Mouse (Mus musculus): ENCODE measurements around the gene Elmod3. TPM values are rescaled to one million over a fixed set of nuclear protein-coding genes. Genes with fewer than 3 reads are reported as not detected.

Gene Elmod3
- polyA plus RNA-seq, 1 experiment from 2014 or later, result 16.8 TPM

DNA sequence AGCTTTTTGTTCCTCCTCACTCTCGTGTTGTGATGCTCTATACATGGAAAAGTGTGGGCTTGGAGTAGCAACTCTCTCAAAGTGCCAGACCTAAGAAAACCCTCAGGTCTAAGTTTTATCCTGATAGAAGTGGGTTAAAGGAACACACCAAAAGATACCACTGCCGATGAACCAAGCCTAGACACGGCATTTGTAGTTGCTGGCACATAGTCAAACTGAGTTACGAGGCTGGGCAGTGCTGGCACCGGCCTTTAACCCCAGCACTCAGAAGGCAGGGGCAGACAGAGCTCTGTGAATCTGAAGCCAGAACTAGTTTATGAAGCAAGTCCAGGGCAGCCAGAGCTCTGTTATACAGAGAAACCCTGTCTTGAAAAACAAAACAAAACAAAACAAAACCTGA lies 9.5 kb upstream of the Elmod3 start:
- Histone ChIP-seq H3K9ac (no peak overlapping the region), H3K4me2 (no peak overlapping the region), H3K27me3 (no peaks in the 10 kb centered on the region), H3K36me3 (peaks cover 91% of the 10 kb centered on the region), H3K9me3 (replicated peaks) (no peaks in the 10 kb centered on the region), H3K4me1 (no peaks in the 10 kb centered on the region), H3K27ac (no peak overlapping the region), H3K4me3 (replicated peaks) (no peak overlapping the region)
- WGBS, result 76% methylated on average over 5 of the region's 5 CpGs
- no peak for ATAC-seq (replicated peaks; ENCODE audit: low FRiP score)

DNA sequence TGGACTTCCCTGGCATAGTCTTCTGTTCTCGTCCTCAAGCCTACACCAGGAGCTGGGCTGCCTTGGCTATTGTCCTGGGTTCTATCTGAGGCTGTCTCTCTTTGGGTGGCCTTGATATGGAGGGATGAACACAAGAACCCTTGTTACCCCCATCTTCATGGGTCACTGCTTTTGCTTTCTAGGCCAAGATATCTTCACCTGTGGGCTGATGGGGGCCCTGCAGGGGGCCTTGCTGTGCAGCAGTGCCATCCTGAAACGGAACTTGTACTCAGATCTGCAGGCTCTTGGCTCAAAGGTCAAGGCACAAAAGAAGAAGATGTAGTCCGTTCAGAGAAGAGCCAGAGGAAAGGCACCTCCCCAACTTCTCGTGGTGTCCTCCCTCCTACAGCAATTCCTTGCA lies 8.8 kb upstream of the Elmod3 start:
- no peaks in the 10 kb centered on the region for H3K27me3 ChIP-seq
- H3K36me3 ChIP-seq, result peaks cover 90% of the 10 kb centered on the region
- no peak for ATAC-seq (replicated peaks; ENCODE audit: low FRiP score)
- H3K27ac ChIP-seq, result no peak overlapping the region
- no peak overlapping the region for H3K4me3 ChIP-seq (replicated peaks)
- 82% methylated on average over 4 of the region's 4 CpGs for WGBS
- H3K9ac ChIP-seq, result no peak overlapping the region
- H3K9me3 ChIP-seq (replicated peaks), result no peaks in the 10 kb centered on the region
- H3K4me1 ChIP-seq, result no peaks in the 10 kb centered on the region
- no peak overlapping the region for H3K4me2 ChIP-seq

DNA sequence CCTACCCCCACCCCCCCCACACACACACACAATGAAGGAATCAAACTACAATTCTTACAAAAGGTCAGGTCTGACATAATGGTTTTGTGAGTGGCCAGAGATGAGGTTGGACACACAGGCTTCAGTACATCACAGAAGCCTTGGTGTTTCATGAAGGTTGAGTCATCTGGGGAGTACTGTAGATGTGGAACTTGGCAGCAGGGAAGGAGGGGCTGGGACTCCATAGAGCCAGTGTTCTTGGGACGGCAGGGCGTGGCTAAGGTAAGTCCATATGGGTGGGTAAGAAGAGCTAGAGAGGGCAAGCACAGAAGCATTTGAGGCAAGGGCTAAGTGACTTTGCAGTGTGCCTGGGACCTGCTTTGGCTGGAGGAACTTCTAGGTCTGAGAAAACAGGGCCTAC lies 5.9 kb upstream of the Elmod3 start:
- Histone ChIP-seq H3K36me3 (peaks cover 61% of the 10 kb centered on the region), H3K4me2 (no peak overlapping the region), H3K27ac (no peak overlapping the region), H3K27me3 (no peaks in the 10 kb centered on the region), H3K4me3 (replicated peaks) (no peak overlapping the region), H3K9me3 (replicated peaks) (no peaks in the 10 kb centered on the region), H3K4me1 (peaks cover 1% of the 10 kb centered on the region), H3K9ac (no peak overlapping the region)
- 78% methylated on average over 2 of the region's 2 CpGs for WGBS
- ATAC-seq (replicated peaks; ENCODE audit: low FRiP score), result no peak

DNA sequence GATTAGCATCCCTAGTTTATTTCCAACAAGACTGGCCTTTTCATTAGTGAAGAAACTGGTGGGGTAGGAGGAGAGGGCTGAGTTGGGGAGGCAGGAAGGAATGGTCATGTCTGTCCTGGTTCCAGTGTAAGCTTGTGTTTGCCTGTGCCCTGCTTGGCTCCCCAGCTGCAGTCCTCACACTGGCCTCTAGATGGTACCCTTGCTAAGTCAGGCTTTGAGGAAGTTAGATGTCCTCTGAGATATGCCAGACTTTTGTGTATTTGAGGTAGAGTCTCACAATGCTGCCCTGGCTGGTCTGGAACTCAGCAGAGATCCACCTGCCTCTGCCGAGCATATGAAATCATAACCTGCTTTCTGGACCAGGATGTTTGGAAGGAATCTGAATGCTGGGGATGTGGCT lies 3.5 kb upstream of the Elmod3 start:
- ATAC-seq (replicated peaks; ENCODE audit: low FRiP score), result no peak
- Histone ChIP-seq H3K36me3 (peaks cover 41% of the 10 kb centered on the region), H3K4me3 (replicated peaks) (no peak overlapping the region), H3K9me3 (replicated peaks) (no peaks in the 10 kb centered on the region), H3K27me3 (no peaks in the 10 kb centered on the region), H3K4me1 (peaks cover 18% of the 10 kb centered on the region), H3K27ac (no peak overlapping the region), H3K9ac (no peak overlapping the region), H3K4me2 (no peak overlapping the region)
- 49% methylated on average over 1 of the region's 1 CpGs for WGBS

DNA sequence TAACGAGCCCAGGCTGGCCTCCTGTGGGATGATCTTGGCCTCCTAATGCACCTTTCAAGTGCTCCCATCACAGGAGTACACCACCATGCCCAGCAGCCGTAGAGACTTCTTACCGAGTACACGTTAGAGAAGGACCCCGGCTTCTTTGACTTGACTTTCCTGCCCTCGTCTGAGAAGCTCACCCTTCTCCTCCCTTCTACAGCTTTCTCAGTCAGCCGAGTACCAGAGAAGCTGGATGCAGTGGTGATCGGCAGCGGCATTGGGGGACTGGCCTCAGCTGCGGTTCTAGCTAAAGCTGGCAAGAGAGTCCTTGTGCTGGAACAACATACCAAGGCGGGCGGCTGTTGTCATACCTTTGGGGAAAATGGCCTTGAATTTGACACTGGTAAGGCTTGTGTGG lies 2.6 kb upstream of the Elmod3 start:
- 89% methylated on average over 12 of the region's 12 CpGs for WGBS
- no peak overlapping the region for H3K27ac ChIP-seq
- ATAC-seq (replicated peaks; ENCODE audit: low FRiP score), result no peak
- no peak overlapping the region for H3K4me2 ChIP-seq
- H3K9ac ChIP-seq, result no peak overlapping the region
- no peaks in the 10 kb centered on the region for H3K9me3 ChIP-seq (replicated peaks)
- H3K36me3 ChIP-seq, result peaks cover 31% of the 10 kb centered on the region
- H3K4me1 ChIP-seq, result peaks cover 22% of the 10 kb centered on the region
- no peaks in the 10 kb centered on the region for H3K27me3 ChIP-seq
- H3K4me3 ChIP-seq (replicated peaks), result no peak overlapping the region

DNA sequence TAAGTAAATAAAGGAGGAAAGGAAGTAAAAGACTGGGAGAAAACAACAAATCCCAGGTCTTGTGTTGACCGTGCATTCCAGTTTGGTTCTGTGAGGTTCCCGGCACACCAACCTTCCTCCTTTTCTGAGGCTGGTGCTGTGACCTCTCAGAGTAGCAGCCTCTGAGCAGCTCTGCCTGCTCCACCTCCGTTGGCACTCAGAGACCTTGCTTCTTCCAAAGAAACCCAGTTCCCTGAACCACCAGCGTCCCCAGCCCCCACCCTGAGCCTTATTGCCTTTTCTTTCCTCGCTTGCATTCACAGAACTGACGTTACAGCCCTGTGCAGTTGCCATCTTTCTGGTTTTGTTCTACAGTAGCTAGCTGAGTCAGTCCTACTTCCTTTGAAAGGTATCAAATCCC lies 2.0 kb upstream of the Elmod3 start:
- Histone ChIP-seq H3K27ac (no peak overlapping the region), H3K4me3 (replicated peaks) (no peak overlapping the region), H3K4me2 (no peak overlapping the region), H3K9ac (no peak overlapping the region), H3K9me3 (replicated peaks) (no peaks in the 10 kb centered on the region), H3K36me3 (peaks cover 26% of the 10 kb centered on the region), H3K27me3 (no peaks in the 10 kb centered on the region), H3K4me1 (peaks cover 22% of the 10 kb centered on the region)
- WGBS, result 79% methylated on average over 6 of the region's 6 CpGs
- ATAC-seq (replicated peaks; ENCODE audit: low FRiP score), result no peak

DNA sequence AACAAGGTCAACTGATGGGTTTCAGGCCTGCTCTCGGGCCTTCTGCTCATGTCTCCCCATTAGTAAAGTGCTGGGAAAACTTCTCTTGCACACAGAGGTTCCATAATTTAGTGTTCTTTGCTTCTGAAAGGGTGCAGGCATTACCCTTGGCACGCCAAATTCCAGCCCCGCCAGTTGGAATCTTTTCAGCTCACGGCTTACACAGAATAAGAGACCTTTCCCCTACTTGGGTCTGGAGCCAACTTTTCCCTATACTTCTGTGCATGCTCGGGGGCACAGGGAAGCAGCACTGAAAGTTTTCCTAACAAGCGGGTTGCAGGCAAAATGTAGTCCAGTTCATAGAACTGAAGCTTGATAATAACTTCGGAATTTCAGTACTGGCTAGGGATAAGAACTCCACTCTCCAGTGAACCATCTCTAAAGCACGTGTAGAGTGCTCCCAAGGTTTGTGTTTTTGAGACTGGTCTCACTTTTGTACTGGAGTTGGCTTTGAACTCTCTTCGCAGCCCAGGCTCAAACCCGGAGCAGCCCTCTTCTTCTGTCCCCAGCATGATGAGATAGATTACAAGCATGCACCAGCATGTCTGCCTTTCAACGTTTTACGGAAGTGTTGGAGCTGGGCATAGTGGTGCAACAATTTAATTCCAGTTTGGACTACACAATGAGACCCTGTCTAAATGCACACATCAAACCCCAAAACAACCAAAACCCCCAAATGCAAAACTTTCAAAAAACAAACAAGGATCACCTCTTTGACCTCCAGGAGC lies 761 bp upstream of the Elmod3 start:
- H3K9ac ChIP-seq, result peak overlapping the region; percentile 44
- WGBS, result 41% methylated on average over 12 of the region's 12 CpGs
- no peaks in the 10 kb centered on the region for H3K9me3 ChIP-seq (replicated peaks)
- peaks cover 17% of the 10 kb centered on the region for H3K36me3 ChIP-seq
- H3K4me3 ChIP-seq (replicated peaks), result peak overlapping the region; percentile 61
- peak overlapping the region; percentile 75 for H3K4me2 ChIP-seq
- ATAC-seq (replicated peaks; ENCODE audit: low FRiP score), result peak; percentile 22; the same call in 1 of the 2 replicates
- peaks cover 22% of the 10 kb centered on the region for H3K4me1 ChIP-seq
- no peaks in the 10 kb centered on the region for H3K27me3 ChIP-seq
- H3K27ac ChIP-seq, result peak overlapping the region; percentile 86

DNA sequence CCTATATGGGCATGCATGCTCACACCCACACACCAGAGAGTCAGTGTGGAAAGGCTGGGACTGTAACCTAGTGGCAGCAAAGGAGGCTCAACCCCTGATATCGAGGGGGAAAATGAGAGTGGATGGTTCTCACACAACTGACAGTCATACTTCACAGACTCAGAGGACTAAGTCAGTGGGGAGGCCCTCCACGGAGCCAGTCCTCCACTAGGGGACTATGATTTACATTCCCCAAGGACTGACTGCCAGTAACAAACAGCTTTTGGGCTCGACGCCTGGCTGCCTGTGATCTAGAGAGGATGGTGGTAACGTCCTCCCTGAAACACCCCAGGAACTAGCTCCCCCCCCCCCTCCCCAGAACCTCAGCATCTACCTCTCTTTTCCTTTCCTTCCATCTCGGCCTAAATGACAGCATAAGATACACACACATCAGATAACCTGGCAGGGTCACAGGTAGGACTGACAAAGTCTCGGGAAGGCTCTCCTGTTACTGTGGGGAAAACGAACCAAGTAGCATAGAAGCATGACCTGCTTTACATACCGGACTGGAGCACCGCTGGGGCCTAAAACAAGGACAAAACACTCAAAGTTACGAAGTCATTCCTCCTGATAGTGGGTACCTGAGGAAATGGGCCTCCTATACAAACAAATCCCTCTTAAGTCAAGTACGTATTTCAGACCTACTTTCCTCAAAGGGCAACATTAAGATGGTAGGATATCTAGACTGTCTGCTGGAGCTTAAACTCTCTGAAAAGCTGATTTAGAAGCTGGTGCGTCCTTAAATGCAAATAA lies 934 bp downstream of the Elmod3 start:
- WGBS, result 29% methylated on average over 13 of the region's 13 CpGs
- no peaks in the 10 kb centered on the region for H3K27me3 ChIP-seq
- peak overlapping the region; percentile 60 for H3K9ac ChIP-seq
- peak overlapping the region; percentile 75 for H3K4me2 ChIP-seq
- peaks cover 4% of the 10 kb centered on the region for H3K36me3 ChIP-seq
- H3K4me3 ChIP-seq (replicated peaks), result peak overlapping the region; percentile 61
- no peak for ATAC-seq (replicated peaks; ENCODE audit: low FRiP score)
- no peaks in the 10 kb centered on the region for H3K9me3 ChIP-seq (replicated peaks)
- peak overlapping the region; percentile 7; the same call in 1 of the 2 replicates for H3K27ac ChIP-seq
- H3K4me1 ChIP-seq, result peaks cover 22% of the 10 kb centered on the region

DNA sequence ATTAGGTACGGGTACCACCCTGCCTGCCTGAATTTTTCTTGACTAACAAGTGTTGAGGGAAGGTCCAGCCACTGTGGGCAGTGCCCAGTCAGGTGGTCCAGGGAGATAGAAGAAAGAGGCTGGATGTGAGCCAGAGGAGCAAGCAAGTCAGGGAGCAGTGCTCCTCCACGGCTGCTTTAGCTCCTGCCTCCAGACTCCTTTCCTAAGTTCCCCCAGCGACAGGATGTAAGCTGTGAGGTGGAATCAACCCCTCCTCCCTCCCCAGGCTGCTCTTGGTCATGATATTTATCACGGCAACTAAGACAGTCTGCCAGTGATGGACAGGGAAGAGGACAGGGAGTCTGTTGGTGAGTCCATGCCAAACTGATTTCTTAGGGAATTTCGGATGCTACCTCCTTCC lies 4.3 kb downstream of the Elmod3 start:
- no peak for ATAC-seq (replicated peaks; ENCODE audit: low FRiP score)
- H3K4me2 ChIP-seq, result no peak overlapping the region
- WGBS, result 48% methylated on average over 5 of the region's 5 CpGs

DNA sequence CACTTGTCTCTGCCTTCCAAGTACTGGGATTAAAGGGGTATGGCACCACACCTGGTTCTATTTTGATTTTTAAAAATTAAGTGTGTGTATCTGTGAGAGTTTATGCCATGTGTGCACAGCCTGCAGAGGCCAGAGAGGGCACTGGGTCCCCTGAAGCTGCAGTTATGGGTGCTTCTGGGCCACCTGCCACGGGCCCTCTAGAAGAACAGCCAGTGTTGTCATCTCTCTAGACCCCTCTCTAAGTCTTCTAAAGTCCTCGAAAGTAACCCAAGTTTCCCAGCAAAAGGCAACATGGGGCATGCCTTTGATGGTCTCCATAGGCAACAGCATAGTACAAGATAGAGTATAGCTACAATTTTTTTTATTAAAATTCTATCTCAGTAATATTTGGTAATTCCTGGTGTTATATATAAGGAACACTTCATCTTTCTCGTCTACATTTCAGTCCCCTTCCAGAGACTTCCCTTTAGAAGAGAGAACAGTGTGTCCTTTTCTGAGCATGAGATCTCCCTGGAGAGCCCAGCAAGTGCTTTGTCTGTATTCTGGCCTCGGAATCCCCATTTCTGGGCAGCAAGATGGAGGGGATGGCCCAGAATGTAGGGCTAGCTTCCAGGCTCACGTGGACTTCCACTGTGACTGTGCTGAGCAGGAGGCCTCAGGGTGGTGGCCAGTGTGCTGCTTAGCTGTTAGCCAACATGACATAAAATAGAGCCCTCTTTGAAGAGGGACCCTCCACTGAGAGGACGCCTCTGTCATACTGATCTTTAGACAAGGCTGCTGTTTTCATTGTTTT lies 5.0 kb downstream of the Elmod3 start:
- no peak for ATAC-seq (replicated peaks; ENCODE audit: low FRiP score)
- H3K4me1 ChIP-seq, result peaks cover 15% of the 10 kb centered on the region
- H3K27me3 ChIP-seq, result no peaks in the 10 kb centered on the region
- no peaks in the 10 kb centered on the region for H3K9me3 ChIP-seq (replicated peaks)
- 81% methylated on average over 6 of the region's 6 CpGs for WGBS
- peaks cover 4% of the 10 kb centered on the region; the same call in 1 of the 2 replicates for H3K36me3 ChIP-seq
- no peak overlapping the region for H3K9ac ChIP-seq
- no peak overlapping the region for H3K4me2 ChIP-seq
- no peak overlapping the region for H3K4me3 ChIP-seq (replicated peaks)
- H3K27ac ChIP-seq, result no peak overlapping the region

More for the DNA sequence above, 4.3 kb downstream of the Elmod3 start:
- Histone ChIP-seq H3K4me1 (peaks cover 19% of the 10 kb centered on the region), H3K9ac (no peak overlapping the region), H3K27me3 (no peaks in the 10 kb centered on the region), H3K9me3 (replicated peaks) (no peaks in the 10 kb centered on the region), H3K4me3 (replicated peaks) (no peak overlapping the region), H3K27ac (no peak overlapping the region), H3K36me3 (peaks cover 4% of the 10 kb centered on the region; the same call in 1 of the 2 replicates)

DNA sequence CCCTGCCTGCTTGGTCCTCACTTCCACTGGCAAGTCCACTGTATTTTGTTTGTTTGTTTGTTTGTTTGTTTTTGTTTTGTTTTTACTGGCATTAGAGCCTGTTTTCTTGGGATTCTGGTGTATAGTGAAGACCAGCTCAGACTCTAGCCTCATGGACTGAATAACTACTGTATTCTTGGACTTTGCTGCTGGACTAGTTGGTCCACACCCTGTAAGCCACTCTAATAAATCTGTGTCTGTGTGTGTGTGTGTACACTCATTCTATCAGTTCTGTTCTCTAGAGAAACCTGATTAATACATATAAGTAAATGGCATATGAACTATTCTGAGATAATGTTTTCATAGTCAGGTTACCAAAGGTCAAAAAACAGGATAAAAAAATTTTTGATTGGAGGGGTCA lies 8.1 kb downstream of the Elmod3 start:
- Histone ChIP-seq H3K4me1 (no peaks in the 10 kb centered on the region), H3K4me2 (no peak overlapping the region), H3K36me3 (peaks cover 7% of the 10 kb centered on the region; the same call in 1 of the 2 replicates), H3K27me3 (no peaks in the 10 kb centered on the region), H3K27ac (no peak overlapping the region), H3K4me3 (replicated peaks) (no peak overlapping the region), H3K9ac (no peak overlapping the region), H3K9me3 (replicated peaks) (no peaks in the 10 kb centered on the region)
- ATAC-seq (replicated peaks; ENCODE audit: low FRiP score), result no peak

DNA sequence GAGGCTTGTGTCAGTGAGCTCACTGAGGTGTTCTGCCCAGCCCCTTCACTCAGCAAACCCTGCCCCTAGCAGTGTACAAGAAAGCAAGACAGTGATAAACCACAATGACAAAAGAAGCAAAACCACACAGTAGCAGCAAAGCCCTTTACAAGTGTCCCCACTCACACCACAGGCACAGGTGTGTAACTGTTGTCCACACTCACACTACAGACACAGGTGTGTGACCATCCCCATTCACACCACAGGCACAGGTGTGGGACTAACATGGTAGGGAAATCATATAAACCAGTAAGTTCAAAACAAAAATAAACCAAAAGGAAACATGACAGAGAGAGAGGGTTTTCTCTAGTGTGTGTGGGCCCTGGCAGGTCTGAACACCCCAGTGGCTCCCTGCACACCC lies 9.9 kb downstream of the Elmod3 start:
- Histone ChIP-seq H3K27ac (no peak overlapping the region), H3K4me3 (replicated peaks) (no peak overlapping the region), H3K36me3 (0 out of 2 replicates have a peak, but pooled peaks cover 3% of the 10 kb centered on the region), H3K4me2 (no peak overlapping the region), H3K9ac (no peak overlapping the region), H3K4me1 (no peaks in the 10 kb centered on the region), H3K9me3 (replicated peaks) (no peaks in the 10 kb centered on the region), H3K27me3 (no peaks in the 10 kb centered on the region)
- no peak for ATAC-seq (replicated peaks; ENCODE audit: low FRiP score)

Data from kidney, embryonic 15.5 days (tissue).